Comparison of ENCODE assay signal across 28 mouse cellular contexts in the genomic region with DNA sequence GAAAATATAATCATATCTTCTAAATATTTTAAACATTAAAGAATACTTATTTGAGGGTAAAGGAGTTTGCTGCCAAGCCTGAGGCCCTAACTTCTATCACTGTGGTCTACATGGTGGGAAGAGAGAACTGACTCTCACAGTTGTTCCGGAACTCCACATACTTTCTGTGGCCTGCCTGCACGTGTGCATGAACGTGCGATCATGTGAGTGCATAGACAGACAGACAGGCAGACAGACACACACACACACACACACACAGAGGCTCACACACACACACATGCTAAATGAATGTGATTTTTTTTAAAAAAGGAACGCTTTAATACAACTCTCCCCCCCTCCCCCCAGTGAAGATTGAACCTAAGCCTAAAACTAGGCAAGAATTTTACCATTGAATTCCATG. TPM values are rescaled to one million over a fixed set of nuclear protein-coding genes. Genes with fewer than 3 reads are reported as not detected.
DNase-seq lines count a peak whose midpoint lies in the region; ATAC-seq and TF ChIP-seq lines count a peak whose summit lies in the region.
"Had no signal": no experiment of that assay in that cellular context is flagged by ENCODE, and none has a peak within 500 bp of the region (broad histone marks: within the 10 kb centered on the region; RNA-seq: fewer than 3 reads in every experiment).

No protein-coding gene starts in this region.

- peaks cover 18% of the 10 kb centered on the region for H3K4me1 ChIP-seq in embryonic facial prominence, embryonic 13.5 days
- H3K4me1 ChIP-seq in embryonic facial prominence, embryonic 10.5 days, result peaks cover 16% of the 10 kb centered on the region
- no peaks in the 10 kb centered on the region for H3K4me1 ChIP-seq in limb, embryonic 14.5 days (ENCODE audit: control insufficient read depth, insufficient read depth, low read length)
- H3K4me1 ChIP-seq in limb, embryonic 10.5 days, result peaks cover 11% of the 10 kb centered on the region

- DNase-seq in embryonic facial prominence, embryonic 10.5 days (ENCODE audit: low spot score), result no peak
- no peak for DNase-seq in limb, embryonic 14.5 days (ENCODE audit: low spot score)
- no peak for DNase-seq in limb, embryonic 10.5 days (ENCODE audit: low spot score)
- peak; percentile 9 for DNase-seq in splenic B cell, adult 2 months (ENCODE audit: low read depth, low spot score)
- DNase-seq: adrenal gland, postnatal 10 days; adrenal gland, postnatal 36 days; cerebellum, adult 18-20 months; cerebellum, adult 9-10 months; cerebellum, postnatal 14 days; gastrocnemius, postnatal 25 days; heart, adult 2 months; heart, postnatal 36 days had no signal

- no peaks in the 10 kb centered on the region for H3K36me3 ChIP-seq in embryonic facial prominence, embryonic 13.5 days
- no peaks in the 10 kb centered on the region for H3K36me3 ChIP-seq in embryonic facial prominence, embryonic 10.5 days (replicated peaks)
- H3K36me3 ChIP-seq in limb, embryonic 14.5 days (ENCODE audit: control insufficient read depth, insufficient read depth, low read length), result no peaks in the 10 kb centered on the region
- no peaks in the 10 kb centered on the region for H3K36me3 ChIP-seq in limb, embryonic 10.5 days
- no peaks in the 10 kb centered on the region for H3K36me3 ChIP-seq in splenic B cell, adult 2 months (ENCODE audit: control insufficient read depth, insufficient read depth, low read length, poor library complexity, severe bottlenecking)
- H3K36me3 ChIP-seq: embryonic facial prominence, embryonic 12.5 days; forebrain, embryonic 15.5 days; G1E; hindbrain, embryonic 10.5 days; hindbrain, embryonic 13.5 days; intestine, embryonic 15.5 days had no signal

- no peak for TF ChIP-seq POLR2A in limb, embryonic 14.5 days (IDR thresholded peaks at IDR 0.05; ENCODE audit: borderline replicate concordance, extremely low read depth, insufficient read depth, insufficient read length)

- H3K9ac ChIP-seq in embryonic facial prominence, embryonic 13.5 days, result no peak overlapping the region
- H3K9ac ChIP-seq in limb, embryonic 14.5 days (ENCODE audit: low read depth, low read length, severe bottlenecking), result no peak overlapping the region
- H3K9ac ChIP-seq: embryonic facial prominence, embryonic 12.5 days; forebrain, embryonic 15.5 days; hindbrain, embryonic 13.5 days; intestine, embryonic 15.5 days had no signal

- H3K9me3 ChIP-seq in embryonic facial prominence, embryonic 13.5 days, result no peaks in the 10 kb centered on the region
- H3K9me3 ChIP-seq in embryonic facial prominence, embryonic 10.5 days, result no peaks in the 10 kb centered on the region
- H3K9me3 ChIP-seq in limb, embryonic 14.5 days (ENCODE audit: control insufficient read depth, low read length), result no peaks in the 10 kb centered on the region
- H3K9me3 ChIP-seq in limb, embryonic 10.5 days (replicated peaks), result no peaks in the 10 kb centered on the region
- H3K9me3 ChIP-seq: embryonic facial prominence, embryonic 12.5 days; forebrain, embryonic 15.5 days; G1E; hindbrain, embryonic 10.5 days; hindbrain, embryonic 13.5 days; intestine, embryonic 15.5 days had no signal

- H3K27ac ChIP-seq in embryonic facial prominence, embryonic 13.5 days, result peak overlapping the region; percentile 28; the same call in 1 of the 2 replicates
- no peak overlapping the region for H3K27ac ChIP-seq in embryonic facial prominence, embryonic 10.5 days (replicated peaks)
- no peak overlapping the region for H3K27ac ChIP-seq in limb, embryonic 14.5 days (replicated peaks; ENCODE audit: low read depth, low read length)
- H3K27ac ChIP-seq in limb, embryonic 10.5 days, result no peak overlapping the region
- H3K27ac ChIP-seq: embryonic facial prominence, embryonic 12.5 days; forebrain, embryonic 15.5 days; heart, adult 2 months; hindbrain, embryonic 10.5 days; hindbrain, embryonic 13.5 days; intestine, embryonic 15.5 days had no signal

- no peak for ATAC-seq in embryonic facial prominence, embryonic 13.5 days (ENCODE audit: insufficient number of reproducible peaks, insufficient read depth, low FRiP score, low TSS enrichment, low read depth)
- 0 out of 2 replicates have a peak, but pooled peaks have one; percentile 28 for ATAC-seq in limb, embryonic 14.5 days (ENCODE audit: low FRiP score, low read depth)
- no peak for ATAC-seq in erythroblast, adult 5-6 weeks (replicated peaks; ENCODE audit: low FRiP score, poor library complexity, severe bottlenecking)
- ATAC-seq: forebrain, embryonic 15.5 days; hindbrain, embryonic 16.5 days; intestine, embryonic 15.5 days; Patski had no signal

- no peak overlapping the region for H3K4me3 ChIP-seq in embryonic facial prominence, embryonic 13.5 days
- no peak overlapping the region for H3K4me3 ChIP-seq in embryonic facial prominence, embryonic 10.5 days
- H3K4me3 ChIP-seq in limb, embryonic 14.5 days (replicated peaks; ENCODE audit: low read length), result no peak overlapping the region
- H3K4me3 ChIP-seq in limb, embryonic 10.5 days, result no peak overlapping the region
- H3K4me3 ChIP-seq: embryonic facial prominence, embryonic 12.5 days; forebrain, embryonic 15.5 days; heart, adult 2 months; hindbrain, embryonic 10.5 days; hindbrain, embryonic 13.5 days; intestine, embryonic 15.5 days had no signal

- H3K27me3 ChIP-seq in embryonic facial prominence, embryonic 13.5 days, result peaks cover 20% of the 10 kb centered on the region
- peaks cover 22% of the 10 kb centered on the region for H3K27me3 ChIP-seq in embryonic facial prominence, embryonic 10.5 days (replicated peaks; ENCODE audit: low read depth, poor library complexity, severe bottlenecking)
- 0 out of 2 replicates have a peak, but pooled peaks cover 2% of the 10 kb centered on the region for H3K27me3 ChIP-seq in limb, embryonic 14.5 days (ENCODE audit: control insufficient read depth, insufficient read depth, low read length)
- peaks cover 26% of the 10 kb centered on the region for H3K27me3 ChIP-seq in limb, embryonic 10.5 days (ENCODE audit: low read depth, poor library complexity, severe bottlenecking)
- no peaks in the 10 kb centered on the region for H3K27me3 ChIP-seq in splenic B cell, adult 2 months (ENCODE audit: control insufficient read depth, insufficient read depth, low read length, poor library complexity, severe bottlenecking)
- H3K27me3 ChIP-seq: forebrain, embryonic 15.5 days; intestine, embryonic 15.5 days; Patski had no signal

- 53% methylated on average over 5 of the region's 5 CpGs for WGBS in embryonic facial prominence, embryonic 13.5 days
- 83% methylated on average over 5 of the region's 5 CpGs for WGBS in embryonic facial prominence, embryonic 10.5 days
- WGBS in limb, embryonic 14.5 days, result 66% methylated on average over 5 of the region's 5 CpGs
- 93% methylated on average over 5 of the region's 5 CpGs for WGBS in limb, embryonic 10.5 days

- H3K4me2 ChIP-seq in embryonic facial prominence, embryonic 13.5 days, result peak overlapping the region; percentile 20; the same call in 1 of the 2 replicates
- H3K4me2 ChIP-seq in limb, embryonic 14.5 days (replicated peaks; ENCODE audit: low read depth, low read length, severe bottlenecking), result no peak overlapping the region
- H3K4me2 ChIP-seq: embryonic facial prominence, embryonic 12.5 days; forebrain, embryonic 15.5 days; heart, embryonic 11.5 days; hindbrain, embryonic 13.5 days; intestine, embryonic 15.5 days had no signal

RNA-seq across cellular contexts. Expression of a gene that starts 41.7 kb away (rescaled TPM):
- 6.0 and 8.0 TPM in 2 replicates for polyA plus RNA-seq in embryonic facial prominence, embryonic 13.5 days (2015; fragmentation: Nextera tagmentation; extraction: Ambion mirVana)
- polyA plus RNA-seq in embryonic facial prominence, embryonic 10.5 days (2016; fragmentation: Nextera tagmentation; extraction: Ambion mirVana), result 7.0 and 7.2 TPM in 2 replicates
- polyA plus RNA-seq in limb, embryonic 14.5 days (2012; rRNA removed), result 2.9 and 3.0 TPM in 2 replicates
- polyA plus RNA-seq in limb, embryonic 14.5 days (2014; fragmentation: Nextera tagmentation; extraction: Ambion mirVana), result 2.5 and 3.7 TPM in 2 replicates
- 2.7 and 5.2 TPM in 2 replicates for polyA plus RNA-seq in limb, embryonic 10.5 days (2016; fragmentation: Nextera tagmentation; extraction: Ambion mirVana)
- not detected in 2 replicates for total RNA-seq in erythroblast, adult 5-6 weeks (2015; ENCODE audit: low replicate concordance)
- total RNA-seq in erythroblast, adult 5-6 weeks (2017; ENCODE audit: low replicate concordance), result not detected in 2 replicates
- total RNA-seq: gastrocnemius, postnatal 25 days; heart, adult 2 months; heart, postnatal 36 days had no signal
- polyA plus RNA-seq: G1E; gonadal fat pad, adult 2 months had no signal

RNA-seq across cellular contexts. Expression of a gene that starts 41.8 kb away (rescaled TPM):
- 4.0 and 5.3 TPM in 2 replicates for polyA plus RNA-seq in embryonic facial prominence, embryonic 13.5 days (2015; fragmentation: Nextera tagmentation; extraction: Ambion mirVana)
- polyA plus RNA-seq in embryonic facial prominence, embryonic 10.5 days (2016; fragmentation: Nextera tagmentation; extraction: Ambion mirVana), result 2.6 and 3.4 TPM in 2 replicates
- polyA plus RNA-seq in limb, embryonic 14.5 days (2012; rRNA removed), result 3.4 and 5.1 TPM in 2 replicates
- polyA plus RNA-seq in limb, embryonic 14.5 days (2014; fragmentation: Nextera tagmentation; extraction: Ambion mirVana), result 4.0 and 4.3 TPM in 2 replicates
- polyA plus RNA-seq in limb, embryonic 10.5 days (2016; fragmentation: Nextera tagmentation; extraction: Ambion mirVana), result 2.4 and 2.8 TPM in 2 replicates
- 1.9 and 3.8 TPM in 2 replicates for total RNA-seq in erythroblast, adult 5-6 weeks (2015; ENCODE audit: low replicate concordance)
- total RNA-seq in erythroblast, adult 5-6 weeks (2017; ENCODE audit: low replicate concordance), result 0.56 and 0.60 TPM in 2 replicates

RNA-seq across cellular contexts. Expression of a gene that starts 41.8 kb away (rescaled TPM):
- 92.5 and 106 TPM in 2 replicates for polyA plus RNA-seq in embryonic facial prominence, embryonic 13.5 days (2015; fragmentation: Nextera tagmentation; extraction: Ambion mirVana)
- 72.2 and 74.8 TPM in 2 replicates for polyA plus RNA-seq in embryonic facial prominence, embryonic 10.5 days (2016; fragmentation: Nextera tagmentation; extraction: Ambion mirVana)
- 106 and 109 TPM in 2 replicates for polyA plus RNA-seq in limb, embryonic 14.5 days (2012; rRNA removed)
- 105 and 106 TPM in 2 replicates for polyA plus RNA-seq in limb, embryonic 14.5 days (2014; fragmentation: Nextera tagmentation; extraction: Ambion mirVana)
- polyA plus RNA-seq in limb, embryonic 10.5 days (2016; fragmentation: Nextera tagmentation; extraction: Ambion mirVana), result 65.1 and 86.5 TPM in 2 replicates
- 11.7 and 13.8 TPM in 2 replicates for total RNA-seq in erythroblast, adult 5-6 weeks (2015; ENCODE audit: low replicate concordance)
- total RNA-seq in erythroblast, adult 5-6 weeks (2017; ENCODE audit: low replicate concordance), result 20.0 and 21.2 TPM in 2 replicates

RNA-seq across cellular contexts. Expression of a gene that starts 41.9 kb away (rescaled TPM):
- 0.14 and 0.32 TPM in 2 replicates for polyA plus RNA-seq in embryonic facial prominence, embryonic 13.5 days (2015; fragmentation: Nextera tagmentation; extraction: Ambion mirVana)
- 0.35 and 0.56 TPM in 2 replicates for polyA plus RNA-seq in embryonic facial prominence, embryonic 10.5 days (2016; fragmentation: Nextera tagmentation; extraction: Ambion mirVana)
- polyA plus RNA-seq in limb, embryonic 14.5 days (2012; rRNA removed), result 0.12 and 0.13 TPM in 2 replicates
- not detected in 2 replicates for polyA plus RNA-seq in limb, embryonic 14.5 days (2014; fragmentation: Nextera tagmentation; extraction: Ambion mirVana)
- 0.20 TPM in 1 of 2 replicates, not detected in the other for polyA plus RNA-seq in limb, embryonic 10.5 days (2016; fragmentation: Nextera tagmentation; extraction: Ambion mirVana)
- not detected in 2 replicates for total RNA-seq in erythroblast, adult 5-6 weeks (2015; ENCODE audit: low replicate concordance)
- total RNA-seq in erythroblast, adult 5-6 weeks (2017; ENCODE audit: low replicate concordance), result 0.98 TPM in 1 of 2 replicates, not detected in the other
- total RNA-seq: adrenal gland, adult 18-20 months; adrenal gland, postnatal 36 days; gastrocnemius, adult 8-10 months; gastrocnemius, postnatal 25 days; heart, adult 2 months; heart, postnatal 36 days had no signal
- polyA plus RNA-seq: G1E; heart, adult 2 months; heart, embryonic 11.5 days; heart, embryonic 14.5 days; heart, postnatal 0 days; intestine, embryonic 15.5 days had no signal
